Mouse (Mus musculus) liver, postnatal 0 days (tissue): ENCODE measurements around the gene Slc26a8. TPM values are rescaled to one million over a fixed set of nuclear protein-coding genes. Genes with fewer than 3 reads are reported as not detected.

Experiments
- ATAC-seq: fragments of 200-750 bp; cut with Nextera tagmentation; 2 replicates; pipeline ENCODE4 v1.8.0; 2017; ENCODE audit warnings: mild to moderate bottlenecking, moderate library complexity
- DNase-seq: peaks from one replicate; pipeline ENCODE4 v3.0.0-alpha.2; 2016
- H3K27ac ChIP-seq: fragments of 300-500 bp; sonication (generic); 2 replicates; pipeline ENCODE4 v1.5.1; 2014; ENCODE audit warnings: antibody characterized with exemption, moderate library complexity, mild to moderate bottlenecking, low read depth
- H3K27me3 ChIP-seq: fragments of 300-500 bp; sonication (generic); 2 replicates; pipeline ENCODE4 v1.6.1; 2014; ENCODE audit warnings: low read length, control low read depth, mixed read lengths; ENCODE audit not compliant: insufficient read depth
- H3K36me3 ChIP-seq: fragments of 300-500 bp; sonication (generic); replicated peaks from 2 replicates; pipeline ENCODE4 v1.6.1; 2014; ENCODE audit warnings: mild to moderate bottlenecking, control low read depth, low read length, moderate library complexity, mixed read lengths; ENCODE audit not compliant: insufficient read depth
- H3K4me1 ChIP-seq: fragments of 300-500 bp; sonication (generic); 2 replicates; pipeline ENCODE4 v1.6.1; 2014; ENCODE audit warnings: antibody characterized with exemption, mild to moderate bottlenecking, control low read depth; ENCODE audit not compliant: insufficient read depth
- H3K4me2 ChIP-seq: fragments of 300-500 bp; sonication (generic); 2 replicates; pipeline ENCODE4 v1.6.1; 2014; ENCODE audit warnings: low read depth, mild to moderate bottlenecking, low read length, moderate library complexity, mixed read lengths
- H3K4me3 ChIP-seq: fragments of 300-500 bp; sonication (generic); 2 replicates; pipeline ENCODE4 v1.5.1; 2014; ENCODE audit warnings: low read depth, low read length
- H3K9ac ChIP-seq: fragments of 300-500 bp; sonication (generic); replicated peaks from 2 replicates; pipeline ENCODE4 v1.6.1; 2014; ENCODE audit warnings: mild to moderate bottlenecking, moderate library complexity
- H3K9me3 ChIP-seq: fragments of 300-500 bp; sonication (generic); 2 replicates; pipeline ENCODE4 v1.6.1; 2016; ENCODE audit warnings: mild to moderate bottlenecking, control low read depth, low read length, mixed read lengths
- CTCF ChIP-seq: sonication (generic); IDR thresholded peaks from 2 replicates; pipeline ENCODE4 v1.5.1; 2016; ENCODE audit warnings: antibody characterized with exemption, low read depth
- EP300 ChIP-seq: IDR thresholded peaks from 2 replicates; pipeline ENCODE4 v1.6.1; 2016; ENCODE audit warnings: antibody characterized with exemption, low read depth, mild to moderate bottlenecking
- WGBS: fragments of 180-500 bp; shearing (Covaris S2); extraction: QIAGEN DNeasy Blood & Tissue Kit; methylation state at CpG from one replicate; pipeline ENCODE4 v1.1.7; 2014; ENCODE audit not compliant: insufficient replicate concordance; 5-methylcytosine and 5-hydroxymethylcytosine counted together
- polyA plus RNA-seq: library from polyadenylated mRNA; unstranded; fragments of >200 nt; fragmentation: Nextera tagmentation; extraction: Ambion mirVana; gene quantifications from 2 replicates; pipeline ENCODE4 v1.2.1, GENCODE M21; 2015

The Slc26a8 gene
- polyA plus RNA-seq, 1 experiment from 2014 or later: 0.51 TPM

- Histone ChIP-seq H3K27me3 (no peaks in the 10 kb centered on the region), H3K9me3 (no peaks in the 10 kb centered on the region), H3K27ac (no peak within 1 kb of the TSS), H3K36me3 (peaks cover 78% of the 10 kb centered on the region), H3K4me1 (no peaks in the 10 kb centered on the region), H3K4me2 (no peak within 1 kb of the TSS), H3K9ac (no peak within 1 kb of the TSS), H3K4me3 (no peak within 1 kb of the TSS)
- 82% methylated on average over 4 of the region's 4 CpGs for WGBS
- DNase-seq (no peak), ATAC-seq (no peak)
- no peak for TF ChIP-seq EP300
- no peak for TF ChIP-seq CTCF
These were observed 35.8 kb upstream of the Slc26a8 start, which contains the start of gene AC170998.1 for GRCm38 (mm10) chr17:28725783-28726182. TSS of gene AC170998.1 (plus strand) at chr17:28726083.

DNA sequence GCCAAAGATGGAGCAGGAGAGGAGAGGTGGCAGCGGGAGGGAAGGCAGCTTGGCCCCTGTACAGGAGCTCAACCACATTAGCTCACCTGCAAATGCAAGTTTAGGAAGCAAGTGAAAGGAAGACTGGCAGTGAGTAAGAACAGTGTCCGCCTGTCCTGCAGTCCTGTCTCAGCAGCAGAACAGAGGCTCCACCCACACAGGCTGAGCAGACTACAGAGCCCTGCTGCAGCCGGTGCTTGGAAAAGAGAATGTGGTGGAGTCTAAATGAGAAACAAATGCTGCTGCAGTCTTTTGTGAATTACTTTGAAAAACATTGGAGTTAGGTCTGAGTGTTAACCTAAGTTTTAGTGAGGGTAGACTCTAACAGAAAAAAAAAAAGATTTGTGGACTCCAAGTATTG, 27.5 kb upstream of the Slc26a8 start:
- H3K9ac ChIP-seq: no peak overlapping the region
- TF ChIP-seq EP300: no peak
- TF ChIP-seq CTCF: no peak
- H3K27me3 ChIP-seq: no peaks in the 10 kb centered on the region
- H3K4me2 ChIP-seq: no peak overlapping the region
- peaks cover 69% of the 10 kb centered on the region for H3K36me3 ChIP-seq
- no peak overlapping the region for H3K27ac ChIP-seq
- no peaks in the 10 kb centered on the region for H3K9me3 ChIP-seq
- 81% methylated on average over 3 of the region's 3 CpGs for WGBS
- no peaks in the 10 kb centered on the region for H3K4me1 ChIP-seq
- H3K4me3 ChIP-seq: no peak overlapping the region
- ATAC-seq: no peak
- DNase-seq: no peak

GRCm38 (mm10) chr17:28715832-28716548, 26.0 kb upstream of the Slc26a8 start:
- Histone ChIP-seq H3K27me3 (no peaks in the 10 kb centered on the region), H3K36me3 (peaks cover 57% of the 10 kb centered on the region), H3K4me1 (peaks cover 7% of the 10 kb centered on the region), H3K27ac (0 out of 2 replicates have a peak overlapping the region, but pooled peaks have one; percentile 6), H3K4me2 (no peak overlapping the region), H3K4me3 (no peak overlapping the region), H3K9ac (no peak overlapping the region), H3K9me3 (no peaks in the 10 kb centered on the region)
- DNase-seq (no peak), ATAC-seq (no peak)
- TF ChIP-seq CTCF (no peak), EP300 (no peak)
- 63% methylated on average over 6 of the region's 7 CpGs for WGBS

- peak; percentile 36; the same call in 1 of the 2 replicates for TF ChIP-seq CTCF
- TF ChIP-seq EP300: no peak
- no peak overlapping the region for H3K4me3 ChIP-seq
- peaks cover 39% of the 10 kb centered on the region for H3K36me3 ChIP-seq
- H3K27ac ChIP-seq: no peak overlapping the region
- H3K4me1 ChIP-seq: peaks cover 26% of the 10 kb centered on the region
- WGBS: 95% methylated on average over 3 of the region's 3 CpGs
- no peak overlapping the region for H3K4me2 ChIP-seq
- no peaks in the 10 kb centered on the region for H3K27me3 ChIP-seq
- H3K9me3 ChIP-seq: no peaks in the 10 kb centered on the region
- no peak overlapping the region for H3K9ac ChIP-seq
- no peak for DNase-seq
- ATAC-seq: no peak
These were observed 24.0 kb upstream of the Slc26a8 start for GRCm38 (mm10) chr17:28714006-28714405.

- ATAC-seq: no peak
- 72% methylated on average over 6 of the region's 6 CpGs for WGBS
- H3K27ac ChIP-seq: no peak overlapping the region
These were observed 22.3 kb upstream of the Slc26a8 start for GRCm38 (mm10) chr17:28712305-28712704.

DNA sequence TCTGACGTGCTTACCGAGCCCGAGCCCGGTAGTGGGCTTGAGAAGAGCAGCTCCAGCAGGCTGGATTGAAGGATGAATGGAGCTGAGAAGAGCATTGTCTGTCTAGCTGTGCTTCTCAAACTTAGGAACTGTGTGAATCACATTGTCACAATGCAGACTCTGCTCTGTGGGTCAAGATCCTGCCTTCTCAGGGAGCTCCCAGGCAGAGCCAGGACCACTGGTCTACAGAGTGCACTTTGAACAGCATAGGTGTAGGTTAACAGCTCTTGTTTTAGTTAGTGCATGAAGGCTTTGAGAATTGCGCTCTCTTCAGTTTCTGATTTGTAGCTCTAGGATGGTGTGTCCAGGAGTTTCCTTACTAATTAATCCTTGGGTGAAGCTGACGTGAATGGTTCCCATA, 21.2 kb upstream of the Slc26a8 start:
- H3K9me3 ChIP-seq: no peaks in the 10 kb centered on the region
- no peak overlapping the region for H3K4me3 ChIP-seq
- ATAC-seq (peak; percentile 12; the same call in 1 of the 2 replicates), DNase-seq (no peak)
- H3K36me3 ChIP-seq: peaks cover 22% of the 10 kb centered on the region
- H3K4me2 ChIP-seq: no peak overlapping the region
- peaks cover 40% of the 10 kb centered on the region for H3K4me1 ChIP-seq
- no peak for TF ChIP-seq EP300
- TF ChIP-seq CTCF: no peak
- peak overlapping the region; percentile 53 for H3K27ac ChIP-seq
- no peak overlapping the region for H3K9ac ChIP-seq
- H3K27me3 ChIP-seq: no peaks in the 10 kb centered on the region
- 85% methylated on average over 6 of the region's 6 CpGs for WGBS

More at GRCm38 (mm10) chr17:28712305-28712704, 22.3 kb upstream of the Slc26a8 start:
- H3K4me2 ChIP-seq: no peak overlapping the region
- no peaks in the 10 kb centered on the region for H3K27me3 ChIP-seq
- peaks cover 29% of the 10 kb centered on the region for H3K36me3 ChIP-seq
- no peaks in the 10 kb centered on the region for H3K9me3 ChIP-seq
- no peak for DNase-seq
- H3K9ac ChIP-seq: no peak overlapping the region
- no peak overlapping the region for H3K4me3 ChIP-seq
- peaks cover 36% of the 10 kb centered on the region for H3K4me1 ChIP-seq
- TF ChIP-seq CTCF (no peak), EP300 (no peak)
